Mouse (Mus musculus): ENCODE data around the gene Barhl1. TPM values are rescaled to one million over a fixed set of nuclear protein-coding genes. Genes with fewer than 3 reads are reported as not detected.
A peak's percentile ranks its signal among the peaks of the same experiment; 100 is the strongest.

Gene Barhl1
- polyA plus RNA-seq, 1 experiment: 0.05 TPM

GRCm38 (mm10) chr2:28893526-28893925 is 22.9 kb downstream of the Barhl1 start:
- WGBS: 80% methylated on average over 6 of the region's 6 CpGs
- Histone ChIP-seq H3K4me3 (ENCODE audit: insufficient read depth, low read depth, low read length) (no peak overlapping the region), H3K36me3 (ENCODE audit: control insufficient read depth, insufficient read depth, low read length) (no peaks in the 10 kb centered on the region), H3K4me1 (ENCODE audit: control insufficient read depth, insufficient read depth, low read length) (no peaks in the 10 kb centered on the region; the same call in 1 of the 2 replicates), H3K27ac (ENCODE audit: insufficient read depth, low read depth, low read length) (no peak overlapping the region), H3K27me3 (replicated peaks; ENCODE audit: control insufficient read depth, insufficient read depth, low read length) (no peaks in the 10 kb centered on the region)
- no peak for DNase-seq
- TF ChIP-seq POLR2A (IDR thresholded peaks at IDR 0.05; ENCODE audit: low read depth, low read length): no peak

DNA sequence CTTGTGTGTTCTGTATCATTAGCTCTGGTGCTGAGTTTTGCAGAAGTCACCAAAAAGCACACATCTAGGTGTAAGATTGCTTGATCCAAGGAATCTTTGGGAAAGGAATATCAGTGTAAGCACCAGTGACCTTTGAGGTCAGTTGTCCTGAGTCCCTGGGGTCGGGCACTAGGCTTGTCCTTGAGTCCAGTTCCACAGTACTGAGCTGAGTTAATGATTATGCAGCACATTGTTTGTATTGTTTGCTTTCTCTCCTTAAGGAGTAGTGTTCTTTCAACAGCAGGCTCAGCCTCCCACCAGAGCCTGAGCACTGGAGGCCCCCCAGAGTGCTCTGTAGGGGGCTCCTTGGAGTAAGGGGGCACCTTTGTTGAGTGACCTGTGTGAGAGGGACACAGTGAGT is 23.7 kb downstream of the Barhl1 start:
- peak; percentile 51 for DNase-seq
- Histone ChIP-seq H3K4me1 (ENCODE audit: control insufficient read depth, insufficient read depth, low read length) (no peaks in the 10 kb centered on the region; the same call in 1 of the 2 replicates), H3K27me3 (replicated peaks; ENCODE audit: control insufficient read depth, insufficient read depth, low read length) (no peaks in the 10 kb centered on the region), H3K36me3 (ENCODE audit: control insufficient read depth, insufficient read depth, low read length) (no peaks in the 10 kb centered on the region), H3K4me3 (ENCODE audit: insufficient read depth, low read depth, low read length) (no peak overlapping the region), H3K27ac (ENCODE audit: insufficient read depth, low read depth, low read length) (no peak overlapping the region)
- TF ChIP-seq POLR2A (IDR thresholded peaks at IDR 0.05; ENCODE audit: low read depth, low read length) (no peak), CTCF (conservative IDR thresholded peaks at IDR 0.05; ENCODE audit: insufficient read depth, insufficient read length, low read depth, low read length) (no peak)
- WGBS: 31% methylated on average over 1 of the region's 1 CpGs

DNA sequence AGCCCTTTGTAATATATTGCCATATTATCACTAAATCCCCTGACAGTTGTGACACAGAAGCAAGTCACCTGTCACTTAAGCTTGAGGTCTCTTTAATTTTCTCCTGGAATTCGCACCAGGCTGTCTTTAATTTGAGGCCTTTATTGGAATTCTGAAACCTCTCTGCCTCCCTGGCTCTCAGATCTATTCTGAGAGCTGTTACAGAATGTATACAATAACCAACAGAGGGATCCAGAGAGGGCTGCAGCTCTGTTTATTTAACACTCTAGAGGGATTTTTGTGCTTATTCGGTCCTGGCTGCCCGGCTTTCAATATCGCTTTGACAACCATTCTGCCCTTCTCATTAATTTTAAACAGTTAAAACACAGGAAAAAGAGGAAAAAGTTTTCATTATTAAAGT is 31.6 kb downstream of the Barhl1 start:
- no peak overlapping the region for H3K4me3 ChIP-seq (ENCODE audit: insufficient read depth, low read depth, low read length)
- H3K4me1 ChIP-seq (ENCODE audit: control insufficient read depth, insufficient read depth, low read length): no peaks in the 10 kb centered on the region
- no peaks in the 10 kb centered on the region; the same call in 1 of the 2 replicates for H3K36me3 ChIP-seq (ENCODE audit: control insufficient read depth, insufficient read depth, low read length)
- no peak for DNase-seq
- TF ChIP-seq POLR2A (IDR thresholded peaks at IDR 0.05; ENCODE audit: low read depth, low read length) (no peak), CTCF (conservative IDR thresholded peaks at IDR 0.05; ENCODE audit: insufficient read depth, insufficient read length, low read depth, low read length) (no peak)
- no peak overlapping the region for H3K27ac ChIP-seq (ENCODE audit: insufficient read depth, low read depth, low read length)
- no peaks in the 10 kb centered on the region for H3K27me3 ChIP-seq (replicated peaks; ENCODE audit: control insufficient read depth, insufficient read depth, low read length)
- 84% methylated on average over 4 of the region's 4 CpGs for whole genome bisulfite sequencing

DNA sequence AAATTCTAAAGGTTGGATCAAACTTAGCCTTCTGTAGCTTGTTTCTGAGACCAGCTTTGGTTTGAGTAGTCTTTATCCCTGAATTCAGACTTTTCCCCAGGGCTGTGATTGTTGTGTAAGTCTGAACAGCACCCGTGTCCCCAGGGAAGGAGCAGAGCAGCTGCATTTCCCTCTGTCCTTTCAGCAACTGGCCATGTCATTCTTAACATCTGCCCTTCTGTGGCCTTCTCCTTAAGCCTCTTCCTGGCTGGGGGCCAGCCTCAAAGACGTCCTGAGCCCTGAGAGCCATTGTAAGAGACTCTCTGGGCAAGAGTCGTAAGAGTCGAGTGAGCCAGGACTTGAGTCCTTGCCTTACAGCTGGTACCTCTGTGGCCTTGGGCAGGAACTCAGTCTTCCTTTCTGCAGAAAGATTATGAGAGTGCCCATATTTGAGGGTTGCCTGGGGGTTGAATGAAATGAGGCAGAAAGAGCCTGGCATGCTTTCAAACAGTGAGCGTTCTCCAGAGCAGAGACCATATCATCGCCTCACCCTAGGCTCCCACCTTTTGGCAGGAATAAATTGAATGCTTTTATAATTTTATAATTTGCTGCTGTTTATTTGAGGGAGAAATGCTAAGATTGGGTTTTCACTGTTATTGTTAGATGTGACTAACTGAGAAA is 33.5 kb downstream of the Barhl1 start:
- H3K4me3 ChIP-seq (ENCODE audit: insufficient read depth, low read depth, low read length): no peak overlapping the region
- H3K36me3 ChIP-seq (ENCODE audit: control insufficient read depth, insufficient read depth, low read length): no peaks in the 10 kb centered on the region; the same call in 1 of the 2 replicates
- no peak overlapping the region for H3K27ac ChIP-seq (ENCODE audit: insufficient read depth, low read depth, low read length)
- H3K4me1 ChIP-seq (ENCODE audit: control insufficient read depth, insufficient read depth, low read length): no peaks in the 10 kb centered on the region
- WGBS: 65% methylated on average over 6 of the region's 6 CpGs
- DNase-seq: no peak
- H3K27me3 ChIP-seq (replicated peaks; ENCODE audit: control insufficient read depth, insufficient read depth, low read length): no peaks in the 10 kb centered on the region
- TF ChIP-seq CTCF (conservative IDR thresholded peaks at IDR 0.05; ENCODE audit: insufficient read depth, insufficient read length, low read depth, low read length): no peak
- no peak for TF ChIP-seq POLR2A (IDR thresholded peaks at IDR 0.05; ENCODE audit: low read depth, low read length)

DNA sequence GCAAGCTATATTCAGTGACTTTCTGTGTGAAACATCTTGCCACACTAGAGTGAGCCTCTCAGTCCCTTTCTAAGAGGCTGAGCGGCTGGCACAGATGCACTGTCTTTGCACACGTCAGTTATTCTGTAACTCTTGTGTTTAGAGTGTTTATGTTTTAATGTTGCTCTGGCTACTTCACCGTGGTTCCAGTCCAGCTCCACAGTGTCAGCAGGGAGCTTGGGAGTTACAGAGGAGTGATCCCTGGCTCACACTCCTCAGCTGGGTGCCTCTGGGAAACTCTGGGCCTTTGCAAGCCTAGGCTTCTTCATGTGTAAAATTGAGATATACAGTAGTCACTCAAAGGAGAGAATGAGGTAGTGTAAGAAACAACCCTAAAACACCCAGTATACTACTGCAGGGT is 34.4 kb downstream of the Barhl1 start:
- TF ChIP-seq CTCF (conservative IDR thresholded peaks at IDR 0.05; ENCODE audit: insufficient read depth, insufficient read length, low read depth, low read length) (no peak), POLR2A (IDR thresholded peaks at IDR 0.05; ENCODE audit: low read depth, low read length) (no peak)
- no peaks in the 10 kb centered on the region for H3K27me3 ChIP-seq (replicated peaks; ENCODE audit: control insufficient read depth, insufficient read depth, low read length)
- 79% methylated on average over 3 of the region's 3 CpGs for WGBS
- H3K27ac ChIP-seq (ENCODE audit: insufficient read depth, low read depth, low read length): no peak overlapping the region
- H3K4me3 ChIP-seq (ENCODE audit: insufficient read depth, low read depth, low read length): no peak overlapping the region
- no peaks in the 10 kb centered on the region for H3K4me1 ChIP-seq (ENCODE audit: control insufficient read depth, insufficient read depth, low read length)
- no peak for DNase-seq
- no peaks in the 10 kb centered on the region; the same call in 1 of the 2 replicates for H3K36me3 ChIP-seq (ENCODE audit: control insufficient read depth, insufficient read depth, low read length)

- no peaks in the 10 kb centered on the region; the same call in 1 of the 2 replicates for H3K36me3 ChIP-seq (ENCODE audit: control insufficient read depth, insufficient read depth, low read length)
- WGBS: 93% methylated on average over 3 of the region's 3 CpGs
Observed at GRCm38 (mm10) chr2:28881275-28881674, 35.2 kb downstream of the Barhl1 start.

DNA sequence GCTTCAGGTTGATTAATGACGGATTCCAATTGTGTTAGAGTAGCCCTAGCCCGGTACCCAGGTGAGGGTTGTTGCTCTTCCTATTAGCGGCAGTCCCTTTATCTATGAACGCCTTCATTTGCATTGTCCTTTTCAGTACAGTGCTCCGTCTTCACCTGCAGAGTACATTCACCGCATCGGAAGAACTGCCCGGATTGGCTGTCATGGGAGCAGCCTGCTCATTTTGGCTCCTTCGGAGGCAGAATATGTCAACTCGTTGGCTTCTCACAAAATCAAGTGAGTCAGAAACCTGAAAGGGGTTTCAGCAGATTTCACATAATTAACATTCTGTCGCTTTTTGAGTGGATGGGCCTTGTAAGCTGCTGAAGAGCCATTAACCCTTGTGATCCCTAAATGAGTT is 40.9 kb downstream of the Barhl1 start:
- 92% methylated on average over 11 of the region's 11 CpGs for WGBS
- Histone ChIP-seq H3K4me3 (ENCODE audit: insufficient read depth, low read depth, low read length) (no peak overlapping the region), H3K4me1 (ENCODE audit: control insufficient read depth, insufficient read depth, low read length) (no peaks in the 10 kb centered on the region), H3K27ac (ENCODE audit: insufficient read depth, low read depth, low read length) (no peak overlapping the region), H3K36me3 (ENCODE audit: control insufficient read depth, insufficient read depth, low read length) (peaks cover 1% of the 10 kb centered on the region), H3K27me3 (replicated peaks; ENCODE audit: control insufficient read depth, insufficient read depth, low read length) (no peaks in the 10 kb centered on the region)
- TF ChIP-seq CTCF (conservative IDR thresholded peaks at IDR 0.05; ENCODE audit: insufficient read depth, insufficient read length, low read depth, low read length): no peak
- no peak for TF ChIP-seq POLR2A (IDR thresholded peaks at IDR 0.05; ENCODE audit: low read depth, low read length)
- no peak for DNase-seq

More at GRCm38 (mm10) chr2:28881275-28881674, 35.2 kb downstream of the Barhl1 start:
- no peak for DNase-seq
- H3K4me1 ChIP-seq (ENCODE audit: control insufficient read depth, insufficient read depth, low read length): no peaks in the 10 kb centered on the region
- TF ChIP-seq CTCF (conservative IDR thresholded peaks at IDR 0.05; ENCODE audit: insufficient read depth, insufficient read length, low read depth, low read length) (no peak), POLR2A (IDR thresholded peaks at IDR 0.05; ENCODE audit: low read depth, low read length) (no peak)
- no peaks in the 10 kb centered on the region for H3K27me3 ChIP-seq (replicated peaks; ENCODE audit: control insufficient read depth, insufficient read depth, low read length)
- H3K4me3 ChIP-seq (ENCODE audit: insufficient read depth, low read depth, low read length): no peak overlapping the region
- no peak overlapping the region for H3K27ac ChIP-seq (ENCODE audit: insufficient read depth, low read depth, low read length)
